Mouse (Mus musculus): Measurements from ENCODE around the gene AC131692.1. TPM values are rescaled to one million over a fixed set of nuclear protein-coding genes. Genes with fewer than 3 reads are reported as not detected.
A peak's percentile ranks its signal among the peaks of the same experiment; 100 is the strongest.

The AC131692.1 gene
- polyA plus RNA-seq, 1 experiment from 2014 or later = not detected

DNA sequence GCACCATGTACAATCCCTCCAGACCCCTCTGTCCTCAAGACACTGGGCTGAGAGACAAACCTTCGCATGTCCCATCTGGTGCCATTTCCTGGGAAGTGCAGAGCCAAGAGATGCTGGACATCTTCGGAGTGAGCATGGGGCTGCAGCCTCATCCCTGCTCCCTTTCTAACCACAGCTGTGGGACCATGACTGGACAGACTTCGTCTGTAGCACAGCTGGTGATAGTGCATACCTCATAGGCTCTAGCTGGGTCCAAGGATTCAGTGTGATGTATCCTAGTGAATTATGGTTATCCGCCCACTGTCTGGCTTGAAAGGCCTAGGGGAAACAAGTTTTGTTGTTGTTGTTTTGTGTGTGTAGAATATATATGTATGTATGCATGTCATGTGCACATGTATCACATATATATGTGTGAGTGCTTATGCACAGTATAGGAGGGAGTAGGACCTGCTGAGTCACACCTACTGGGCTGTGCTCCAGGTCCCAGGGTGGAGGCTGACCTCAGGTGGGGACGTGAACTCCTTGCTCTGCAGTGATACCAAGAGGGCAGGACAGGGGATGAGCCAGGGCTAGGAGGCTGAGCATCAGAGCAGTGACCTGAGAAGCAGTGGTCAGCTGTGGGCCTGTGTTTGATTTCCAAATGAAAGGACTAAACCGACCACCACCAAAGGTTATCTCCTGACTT lies 8.1 kb downstream of the AC131692.1 start:
- Histone ChIP-seq H3K27me3 (no peaks in the 10 kb centered on the region), H3K4me2 (no peak overlapping the region), H3K9ac (no peak overlapping the region), H3K36me3 (no peaks in the 10 kb centered on the region), H3K4me3 (no peak overlapping the region), H3K4me1 (no peaks in the 10 kb centered on the region), H3K27ac (no peak overlapping the region), H3K9me3 (no peaks in the 10 kb centered on the region)
- 76% methylated on average over 6 of the region's 6 CpGs for WGBS
- ATAC-seq (ENCODE audit: insufficient number of reproducible peaks, low FRiP score, low TSS enrichment, low read depth) = no peak

GRCm38 (mm10) chr19:6104476-6104875 lies 10.3 kb downstream of the AC131692.1 start:
- Histone ChIP-seq H3K36me3 (no peaks in the 10 kb centered on the region), H3K9me3 (no peaks in the 10 kb centered on the region), H3K4me3 (no peak overlapping the region), H3K9ac (no peak overlapping the region), H3K27ac (no peak overlapping the region), H3K4me2 (no peak overlapping the region), H3K4me1 (no peaks in the 10 kb centered on the region), H3K27me3 (no peaks in the 10 kb centered on the region)
- ATAC-seq (ENCODE audit: insufficient number of reproducible peaks, low FRiP score, low TSS enrichment, low read depth) = no peak
- WGBS = 83% methylated on average over 4 of the region's 4 CpGs

DNA sequence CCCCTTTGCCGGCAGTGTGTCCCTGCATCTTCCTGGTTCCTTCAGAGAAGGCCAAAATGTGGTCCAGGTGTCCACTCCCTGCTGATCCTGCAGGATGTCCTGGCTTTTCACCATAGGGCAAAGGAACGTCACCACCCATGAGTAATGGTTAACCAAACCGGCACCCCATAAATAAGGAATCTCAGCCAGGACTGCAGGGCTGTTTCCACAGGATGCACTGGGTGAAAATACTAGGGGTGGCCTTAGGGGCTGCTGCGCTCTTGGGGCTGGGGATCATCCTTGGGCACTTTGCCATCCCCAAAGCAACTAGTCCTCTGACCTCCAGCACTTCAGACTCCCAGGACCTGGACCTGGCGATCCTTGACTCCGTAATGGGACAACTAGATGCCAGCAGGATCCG lies 11.4 kb downstream of the AC131692.1 start, which contains the start of gene Naaladl1:
Naaladl1 (plus strand) TSS at position 197 of the 400 bp plus-strand sequence.
- 78% methylated on average over 7 of the region's 7 CpGs for WGBS
- Histone ChIP-seq H3K27me3 (no peaks in the 10 kb centered on the region), H3K4me2 (no peak within 1 kb of the TSS), H3K9ac (no peak within 1 kb of the TSS), H3K4me3 (no peak within 1 kb of the TSS), H3K9me3 (no peaks in the 10 kb centered on the region), H3K4me1 (no peaks in the 10 kb centered on the region), H3K36me3 (no peaks in the 10 kb centered on the region), H3K27ac (no peak within 1 kb of the TSS)
- no peak for ATAC-seq (ENCODE audit: insufficient number of reproducible peaks, low FRiP score, low TSS enrichment, low read depth)

- Histone ChIP-seq H3K9ac (no peak overlapping the region), H3K4me1 (peaks cover 16% of the 10 kb centered on the region), H3K4me3 (no peak overlapping the region), H3K27ac (no peak overlapping the region), H3K9me3 (no peaks in the 10 kb centered on the region), H3K4me2 (no peak overlapping the region), H3K36me3 (peaks cover 41% of the 10 kb centered on the region), H3K27me3 (no peaks in the 10 kb centered on the region)
- no peak for ATAC-seq (ENCODE audit: insufficient number of reproducible peaks, low FRiP score, low TSS enrichment, low read depth)
- 70% methylated on average over 6 of the region's 6 CpGs for WGBS
These were observed 18.9 kb downstream of the AC131692.1 start for GRCm38 (mm10) chr19:6113116-6113515.

- Histone ChIP-seq H3K36me3 (peaks cover 48% of the 10 kb centered on the region), H3K27me3 (no peaks in the 10 kb centered on the region), H3K4me1 (peaks cover 21% of the 10 kb centered on the region), H3K9me3 (no peaks in the 10 kb centered on the region), H3K27ac (no peak overlapping the region), H3K4me3 (peak overlapping the region; percentile 66; the same call in 1 of the 2 replicates), H3K4me2 (peak overlapping the region; percentile 74; the same call in 1 of the 2 replicates), H3K9ac (no peak overlapping the region)
- 88% methylated on average over 15 of the region's 15 CpGs for WGBS
- no peak for ATAC-seq (ENCODE audit: insufficient number of reproducible peaks, low FRiP score, low TSS enrichment, low read depth)
These were observed 22.1 kb downstream of the AC131692.1 start for GRCm38 (mm10) chr19:6116113-6116850.

- Histone ChIP-seq H3K4me1 (peaks cover 23% of the 10 kb centered on the region), H3K27me3 (no peaks in the 10 kb centered on the region), H3K36me3 (peaks cover 46% of the 10 kb centered on the region), H3K4me3 (peak overlapping the region; percentile 66), H3K9me3 (no peaks in the 10 kb centered on the region), H3K9ac (peak overlapping the region; percentile 67), H3K27ac (peak overlapping the region; percentile 95), H3K4me2 (peak overlapping the region; percentile 74)
- no peak for ATAC-seq (ENCODE audit: insufficient number of reproducible peaks, low FRiP score, low TSS enrichment, low read depth)
- 4% methylated on average over 32 of the region's 32 CpGs for WGBS
These were observed 23.2 kb downstream of the AC131692.1 start for GRCm38 (mm10) chr19:6117346-6117985.

DNA sequence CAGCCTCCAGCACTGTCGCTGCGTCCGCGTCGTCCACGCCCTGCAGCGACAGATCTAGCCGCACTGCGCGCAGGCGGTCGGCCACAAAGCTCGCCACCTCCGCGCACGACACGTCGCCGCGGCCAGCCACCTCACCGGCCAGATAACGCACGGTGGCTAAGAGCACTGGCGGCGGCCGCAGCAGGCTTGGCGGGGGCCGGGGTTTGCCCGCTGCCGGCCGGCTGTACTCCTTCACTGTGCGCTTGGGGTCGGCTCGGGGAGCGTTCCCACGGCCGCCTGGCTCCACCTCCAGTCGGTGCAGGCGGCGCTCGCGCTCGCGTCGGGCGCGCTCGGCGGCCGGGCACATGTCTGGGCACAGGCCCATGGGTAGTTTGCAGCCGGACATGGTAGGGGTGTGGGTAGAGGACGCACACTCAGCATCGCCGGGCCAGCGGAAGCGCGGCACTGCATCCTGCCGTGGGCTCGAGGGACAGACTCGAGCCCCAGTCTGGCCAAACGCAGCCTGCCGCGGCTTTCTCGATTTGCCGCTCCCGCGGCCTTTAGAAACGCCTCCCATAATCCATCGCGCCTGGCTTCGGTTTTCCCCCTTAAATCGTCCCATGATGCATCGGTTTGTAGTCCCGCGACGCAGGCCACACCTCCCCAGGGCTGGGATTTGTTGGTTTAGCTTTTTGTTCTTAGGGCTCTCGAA lies 23.9 kb downstream of the AC131692.1 start, which contains the start of gene Sac3d1:
Sac3d1 (minus strand) TSS at position 665 of the 691 bp plus-strand sequence.
- H3K4me3 ChIP-seq = peak within 1 kb of the TSS; percentile 66
- peaks cover 42% of the 10 kb centered on the region for H3K36me3 ChIP-seq

GRCm38 (mm10) chr19:6118677-6119185 lies 24.5 kb downstream of the AC131692.1 start:
- H3K4me1 ChIP-seq = peaks cover 23% of the 10 kb centered on the region
- no peak for ATAC-seq (ENCODE audit: insufficient number of reproducible peaks, low FRiP score, low TSS enrichment, low read depth)
- WGBS = 2% methylated on average over 8 of the region's 8 CpGs

More for the DNA sequence above, 23.9 kb downstream of the AC131692.1 start, which contains the start of gene Sac3d1:
- Histone ChIP-seq H3K9ac (peak within 1 kb of the TSS; percentile 67), H3K27ac (peak within 1 kb of the TSS; percentile 95), H3K27me3 (no peaks in the 10 kb centered on the region), H3K4me1 (peaks cover 23% of the 10 kb centered on the region), H3K4me2 (peak within 1 kb of the TSS; percentile 74), H3K9me3 (no peaks in the 10 kb centered on the region)
- WGBS = under 1% methylated on average over 77 of the region's 77 CpGs
- ATAC-seq (ENCODE audit: insufficient number of reproducible peaks, low FRiP score, low TSS enrichment, low read depth) = peak; percentile 79

DNA sequence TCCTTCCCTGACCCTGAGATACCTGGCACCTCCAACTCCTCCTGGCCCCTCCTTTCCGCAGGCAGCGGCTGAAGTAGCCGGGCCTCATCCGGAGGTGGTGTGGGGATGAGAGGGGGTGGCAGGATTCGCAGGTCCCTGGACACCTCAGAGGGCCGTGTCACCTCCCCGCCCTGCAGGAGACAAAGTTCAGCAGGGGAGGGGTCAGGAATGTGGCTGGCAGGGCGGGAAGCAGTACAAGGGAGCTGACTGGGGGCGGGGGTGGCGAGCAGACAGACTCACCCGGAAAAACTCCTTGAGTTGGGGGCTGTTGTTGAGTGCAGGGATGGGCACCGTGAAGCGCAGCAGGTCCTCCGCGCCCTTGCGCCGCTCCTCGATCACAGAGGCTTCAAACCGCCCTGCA lies 27.5 kb downstream of the AC131692.1 start:
- WGBS = 27% methylated on average over 19 of the region's 19 CpGs
- no peaks in the 10 kb centered on the region for H3K27me3 ChIP-seq
- ATAC-seq (ENCODE audit: insufficient number of reproducible peaks, low FRiP score, low TSS enrichment, low read depth) = no peak
- no peak overlapping the region for H3K27ac ChIP-seq
- no peaks in the 10 kb centered on the region for H3K9me3 ChIP-seq
- H3K4me1 ChIP-seq = peaks cover 17% of the 10 kb centered on the region
- H3K9ac ChIP-seq = no peak overlapping the region
- H3K4me2 ChIP-seq = no peak overlapping the region
- peaks cover 12% of the 10 kb centered on the region for H3K36me3 ChIP-seq
- H3K4me3 ChIP-seq = no peak overlapping the region

More at GRCm38 (mm10) chr19:6118677-6119185, 24.5 kb downstream of the AC131692.1 start:
- no peaks in the 10 kb centered on the region for H3K9me3 ChIP-seq
- H3K9ac ChIP-seq = peak overlapping the region; percentile 67
- peaks cover 40% of the 10 kb centered on the region for H3K36me3 ChIP-seq
- H3K27me3 ChIP-seq = no peaks in the 10 kb centered on the region
- peak overlapping the region; percentile 74 for H3K4me2 ChIP-seq
- H3K4me3 ChIP-seq = peak overlapping the region; percentile 66
- H3K27ac ChIP-seq = peak overlapping the region; percentile 95

GRCm38 (mm10) chr19:6123330-6123729 lies 29.1 kb downstream of the AC131692.1 start:
- Histone ChIP-seq H3K9ac (no peak overlapping the region), H3K27ac (no peak overlapping the region), H3K27me3 (no peaks in the 10 kb centered on the region), H3K4me2 (no peak overlapping the region), H3K4me3 (no peak overlapping the region), H3K4me1 (peaks cover 10% of the 10 kb centered on the region; the same call in 1 of the 2 replicates), H3K9me3 (no peaks in the 10 kb centered on the region), H3K36me3 (peaks cover 12% of the 10 kb centered on the region)
- 67% methylated on average over 8 of the region's 8 CpGs for WGBS
- no peak for ATAC-seq (ENCODE audit: insufficient number of reproducible peaks, low FRiP score, low TSS enrichment, low read depth)

GRCm38 (mm10) chr19:6124898-6125297 lies 30.7 kb downstream of the AC131692.1 start:
- H3K4me2 ChIP-seq = no peak overlapping the region
- no peaks in the 10 kb centered on the region for H3K9me3 ChIP-seq
- H3K4me1 ChIP-seq = peaks cover 8% of the 10 kb centered on the region; the same call in 1 of the 2 replicates
- H3K4me3 ChIP-seq = no peak overlapping the region
- no peak overlapping the region for H3K27ac ChIP-seq
- ATAC-seq (ENCODE audit: insufficient number of reproducible peaks, low FRiP score, low TSS enrichment, low read depth) = no peak
- 73% methylated on average over 2 of the region's 2 CpGs for WGBS
- no peak overlapping the region for H3K9ac ChIP-seq
- H3K36me3 ChIP-seq = peaks cover 8% of the 10 kb centered on the region
- H3K27me3 ChIP-seq = no peaks in the 10 kb centered on the region

Data from limb, embryonic 15.5 days (tissue).